Mouse (Mus musculus) spleen, adult 2 months (tissue): Measurements from ENCODE around the gene St6galnac1.

Experiments used
- CTCF ChIP-seq: fragments of 200-500 bp; IDR thresholded peaks from 2 replicates; pipeline ENCODE4 v1.5.1; 2011; ENCODE audit warnings: mild to moderate bottlenecking, inconsistent platforms; ENCODE audit not compliant: insufficient read depth, insufficient read length, insufficient replicate concordance; ENCODE audit errors: extremely low read depth
- POLR2A ChIP-seq: fragments of 200-500 bp; IDR thresholded peaks from 2 replicates; pipeline ENCODE4 v1.6.1; 2011; ENCODE audit warnings: low read depth, low read length, inconsistent platforms

DNA sequence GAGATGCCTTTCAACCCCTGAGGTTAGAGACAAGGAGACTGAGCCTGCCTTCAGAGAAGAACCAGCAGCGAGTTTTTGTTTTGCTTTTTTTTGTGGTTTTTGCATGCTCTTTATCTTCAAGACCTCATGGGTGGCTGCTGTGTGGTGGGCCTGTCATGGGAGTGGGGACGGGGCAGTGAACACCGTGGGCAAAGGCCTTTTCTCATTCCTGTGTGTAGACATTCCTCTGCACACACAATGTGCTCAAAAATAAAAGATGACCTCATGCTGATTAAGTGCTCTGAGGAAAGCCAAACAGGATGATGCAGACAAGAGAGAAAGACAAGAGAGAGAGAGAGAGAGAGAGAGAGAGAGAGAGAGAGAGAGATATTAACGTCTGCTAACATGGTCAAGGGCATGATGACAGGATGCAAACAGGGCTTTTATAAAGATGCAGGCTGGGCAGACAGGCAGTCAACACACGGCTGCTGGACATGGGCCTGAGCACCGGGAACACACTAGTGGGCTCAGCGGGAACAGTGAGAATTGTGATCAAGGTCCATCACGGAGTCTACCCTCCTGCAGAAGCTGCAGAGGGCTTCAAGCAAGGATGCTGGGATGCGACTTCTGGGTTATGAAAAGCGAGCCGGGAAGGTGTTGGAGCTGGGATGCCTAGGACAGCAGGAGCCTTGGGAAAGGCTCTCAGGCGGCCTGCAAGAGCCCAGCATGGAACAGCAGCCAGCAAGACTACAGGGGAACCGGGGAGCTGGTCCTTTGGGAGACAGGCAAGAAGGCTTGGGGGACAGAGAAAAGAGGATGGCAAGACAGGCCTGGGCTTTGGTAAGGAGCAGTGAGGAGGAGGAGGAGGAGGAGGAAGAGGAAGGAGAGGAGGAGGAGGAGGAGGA lies 46.0 kb upstream of the St6galnac1 start:
- TF ChIP-seq CTCF (no peak), POLR2A (no peak)
